Mouse (Mus musculus) E14TG2a.4 (cell line): ENCODE data around the gene Tctex1d1.

ENCODE experiments used
- CTCF ChIP-seq: conservative IDR thresholded peaks from 2 replicates; pipeline ENCODE4 v1.5.1; 2014; ENCODE audit warnings: low read length
- POU5F1 ChIP-seq: IDR thresholded peaks from 2 replicates; pipeline ENCODE4 v1.6.1; 2014; ENCODE audit warnings: low read length, borderline replicate concordance

GRCm38 (mm10) chr4:103028177-103029088 lies 50.0 kb downstream of the Tctex1d1 start:
- TF ChIP-seq CTCF (no peak), POU5F1 (no peak)
